ENCODE assay signal across 8 mouse cellular contexts in genomic region chr7:16988405-16988804, GRCm38 (mm10). TPM values are rescaled to one million over a fixed set of nuclear protein-coding genes. Genes with fewer than 3 reads are reported as not detected.
DNase-seq lines count a peak whose midpoint lies in the region; ATAC-seq and TF ChIP-seq lines count a peak whose summit lies in the region.

No protein-coding gene starts in this region.

- peak overlapping the region; percentile 10; the same call in 1 of the 2 replicates for H3K27ac ChIP-seq in heart, embryonic 15.5 days
- H3K27ac ChIP-seq in limb, embryonic 14.5 days (replicated peaks; ENCODE audit: low read depth, low read length) = no peak overlapping the region

- no peak overlapping the region for H3K4me2 ChIP-seq in heart, embryonic 15.5 days
- no peak overlapping the region for H3K4me2 ChIP-seq in limb, embryonic 14.5 days (replicated peaks; ENCODE audit: low read depth, low read length, severe bottlenecking)

- no peak for ATAC-seq in heart, embryonic 15.5 days (replicated peaks; ENCODE audit: insufficient number of reproducible peaks, insufficient read depth, low FRiP score, low read depth)
- peak; percentile 42 for ATAC-seq in limb, embryonic 14.5 days (ENCODE audit: low FRiP score, low read depth)
- ATAC-seq in megakaryocyte, adult 5-6 weeks (ENCODE audit: poor library complexity, severe bottlenecking) = no peak
- ATAC-seq in monocyte, adult 5-6 weeks (replicated peaks; ENCODE audit: insufficient number of reproducible peaks, low FRiP score, low TSS enrichment, poor library complexity, severe bottlenecking) = no peak

- no peak overlapping the region for H3K4me3 ChIP-seq in heart, embryonic 15.5 days
- no peak overlapping the region for H3K4me3 ChIP-seq in limb, embryonic 14.5 days (replicated peaks; ENCODE audit: low read length)

- peak; percentile 64 to 69 for DNase-seq in adrenal gland, adult (ENCODE audit: inconsistent age in 2 of 2, low spot score in 1 of 2)
- DNase-seq in adrenal gland, postnatal 4 days (ENCODE audit: low spot score in 2 of 2) = no peak
- DNase-seq in NIH3T3 (ENCODE audit: low read depth) = peak; percentile 57
- DNase-seq in limb, embryonic 14.5 days (ENCODE audit: low spot score) = peak; percentile 80
- no peak for DNase-seq in retina, embryonic 14.5 days (ENCODE audit: low spot score)

- H3K9ac ChIP-seq in heart, embryonic 15.5 days = no peak overlapping the region
- no peak overlapping the region for H3K9ac ChIP-seq in limb, embryonic 14.5 days (ENCODE audit: low read depth, low read length, severe bottlenecking)

- H3K4me1 ChIP-seq in heart, embryonic 15.5 days (replicated peaks) = peaks cover 43% of the 10 kb centered on the region
- H3K4me1 ChIP-seq in limb, embryonic 14.5 days (ENCODE audit: control insufficient read depth, insufficient read depth, low read length) = peaks cover 35% of the 10 kb centered on the region

- 39% methylated on average over 3 of the region's 3 CpGs for WGBS in heart, embryonic 15.5 days
- 25% methylated on average over 3 of the region's 3 CpGs for WGBS in limb, embryonic 14.5 days

- H3K36me3 ChIP-seq in heart, embryonic 15.5 days = no peaks in the 10 kb centered on the region
- no peaks in the 10 kb centered on the region for H3K36me3 ChIP-seq in limb, embryonic 14.5 days (ENCODE audit: control insufficient read depth, insufficient read depth, low read length)

- no peaks in the 10 kb centered on the region for H3K27me3 ChIP-seq in heart, embryonic 15.5 days
- H3K27me3 ChIP-seq in limb, embryonic 14.5 days (ENCODE audit: control insufficient read depth, insufficient read depth, low read length) = no peaks in the 10 kb centered on the region

- no peaks in the 10 kb centered on the region for H3K9me3 ChIP-seq in heart, embryonic 15.5 days (replicated peaks)
- no peaks in the 10 kb centered on the region for H3K9me3 ChIP-seq in limb, embryonic 14.5 days (ENCODE audit: control insufficient read depth, low read length)

- no peak for TF ChIP-seq POLR2A in limb, embryonic 14.5 days (IDR thresholded peaks at IDR 0.05; ENCODE audit: borderline replicate concordance, extremely low read depth, insufficient read depth, insufficient read length)

RNA-seq across cellular contexts. Expression of gene Ccdc8, which starts 4.1 kb away (rescaled TPM):
- 10 to 100 TPM; 40.2 to 45.4 TPM for total RNA-seq in adrenal gland, postnatal 4 days (2021)
- 28.1 and 34.0 TPM in 2 replicates for polyA plus RNA-seq in heart, embryonic 15.5 days (2015; fragmentation: Nextera tagmentation; extraction: Ambion mirVana)
- polyA plus RNA-seq in limb, embryonic 14.5 days (2012; rRNA removed) = 39.7 and 40.7 TPM in 2 replicates
- 25.5 and 27.2 TPM in 2 replicates for polyA plus RNA-seq in limb, embryonic 14.5 days (2014; fragmentation: Nextera tagmentation; extraction: Ambion mirVana)
- total RNA-seq in megakaryocyte, adult 5-6 weeks (2015) = 0.02 and 0.07 TPM in 2 replicates
- 0.40 and 0.69 TPM in 2 replicates for total RNA-seq in megakaryocyte, adult 5-6 weeks (2017)
- total RNA-seq in monocyte, adult 5-6 weeks (2017) = 0.10 to 0.38 TPM in 2 of 3 replicates, not detected in the other

RNA-seq across cellular contexts. Expression of gene Gm42372, which starts 5.5 kb away (rescaled TPM):
- total RNA-seq in adrenal gland, postnatal 4 days (2021) = 1 to 10 TPM; 2.2 TPM
- 0.05 and 0.23 TPM in 2 replicates for polyA plus RNA-seq in heart, embryonic 15.5 days (2015; fragmentation: Nextera tagmentation; extraction: Ambion mirVana)
- polyA plus RNA-seq in limb, embryonic 14.5 days (2012; rRNA removed) = 0.29 and 0.34 TPM in 2 replicates
- 0.17 and 0.23 TPM in 2 replicates for polyA plus RNA-seq in limb, embryonic 14.5 days (2014; fragmentation: Nextera tagmentation; extraction: Ambion mirVana)
- 0.18 TPM in 1 of 2 replicates, not detected in the other for total RNA-seq in megakaryocyte, adult 5-6 weeks (2015)
- 0.04 and 0.11 TPM in 2 replicates for total RNA-seq in megakaryocyte, adult 5-6 weeks (2017)
- 0.49 to 0.75 TPM (median 0.67 TPM) in 3 replicates for total RNA-seq in monocyte, adult 5-6 weeks (2017)

RNA-seq across cellular contexts. Expression of gene Pnmal1, which starts 28.9 kb away (rescaled TPM):
- 1 to 10 TPM; 7.3 to 7.8 TPM for total RNA-seq in adrenal gland, postnatal 4 days (2021)
- 0.05 and 0.24 TPM in 2 replicates for polyA plus RNA-seq in heart, embryonic 15.5 days (2015; fragmentation: Nextera tagmentation; extraction: Ambion mirVana)
- polyA plus RNA-seq in limb, embryonic 14.5 days (2012; rRNA removed) = 0.33 and 0.49 TPM in 2 replicates
- 0.43 and 0.58 TPM in 2 replicates for polyA plus RNA-seq in limb, embryonic 14.5 days (2014; fragmentation: Nextera tagmentation; extraction: Ambion mirVana)
- total RNA-seq in megakaryocyte, adult 5-6 weeks (2015) = not detected in 2 replicates
- not detected in 2 replicates for total RNA-seq in megakaryocyte, adult 5-6 weeks (2017)
- not detected in 3 replicates for total RNA-seq in monocyte, adult 5-6 weeks (2017)

RNA-seq across cellular contexts. Expression of gene Ppp5c, which starts 39.3 kb away (rescaled TPM):
- 100 to 1,000 TPM in 1 of 2 experiments, 10 to 100 TPM in 1; 91.5 to 102 TPM for total RNA-seq in adrenal gland, postnatal 4 days (2021)
- 82.5 and 99.2 TPM in 2 replicates for polyA plus RNA-seq in heart, embryonic 15.5 days (2015; fragmentation: Nextera tagmentation; extraction: Ambion mirVana)
- polyA plus RNA-seq in limb, embryonic 14.5 days (2012; rRNA removed) = 193 and 237 TPM in 2 replicates
- polyA plus RNA-seq in limb, embryonic 14.5 days (2014; fragmentation: Nextera tagmentation; extraction: Ambion mirVana) = 100 and 105 TPM in 2 replicates
- 39.9 and 51.4 TPM in 2 replicates for total RNA-seq in megakaryocyte, adult 5-6 weeks (2015)
- total RNA-seq in megakaryocyte, adult 5-6 weeks (2017) = 31.6 and 33.1 TPM in 2 replicates
- total RNA-seq in monocyte, adult 5-6 weeks (2017) = 25.8 to 48.8 TPM (median 35.1 TPM) in 3 replicates

RNA-seq across cellular contexts. Expression of gene Pnmal2, which starts 43.9 kb away (rescaled TPM):
- total RNA-seq in adrenal gland, postnatal 4 days (2021) = 10 to 100 TPM; 40.7 to 42.6 TPM
- polyA plus RNA-seq in heart, embryonic 15.5 days (2015; fragmentation: Nextera tagmentation; extraction: Ambion mirVana) = 4.7 and 6.2 TPM in 2 replicates
- 12.8 and 13.9 TPM in 2 replicates for polyA plus RNA-seq in limb, embryonic 14.5 days (2012; rRNA removed)
- polyA plus RNA-seq in limb, embryonic 14.5 days (2014; fragmentation: Nextera tagmentation; extraction: Ambion mirVana) = 16.5 and 18.8 TPM in 2 replicates
- total RNA-seq in megakaryocyte, adult 5-6 weeks (2015) = not detected in 2 replicates
- not detected in 2 replicates for total RNA-seq in megakaryocyte, adult 5-6 weeks (2017)
- 0.10 TPM in 1 of 3 replicates, not detected in the others for total RNA-seq in monocyte, adult 5-6 weeks (2017)

Comparison
In these comparisons a context has a peak if more than half of its experiments do, and no peak if none do; other contexts are left out.
1. DNase-seq: peak in adrenal gland, adult (2 of 2), NIH3T3 (single experiment) and limb, embryonic 14.5 days (single experiment); none in adrenal gland, postnatal 4 days (0 of 2) and retina, embryonic 14.5 days (single experiment).
2. RNA of gene Ccdc8, which starts 4.1 kb away (total RNA-seq): 40.2 to 45.4 TPM in adrenal gland, postnatal 4 days; 0.02 to 0.69 TPM in megakaryocyte, adult 5-6 weeks and 0.10 to 0.38 TPM in monocyte, adult 5-6 weeks; every median in the first group is over 10 times any median in the second.